Mouse (Mus musculus): Measurements from ENCODE around the gene Spef1.

DNA sequence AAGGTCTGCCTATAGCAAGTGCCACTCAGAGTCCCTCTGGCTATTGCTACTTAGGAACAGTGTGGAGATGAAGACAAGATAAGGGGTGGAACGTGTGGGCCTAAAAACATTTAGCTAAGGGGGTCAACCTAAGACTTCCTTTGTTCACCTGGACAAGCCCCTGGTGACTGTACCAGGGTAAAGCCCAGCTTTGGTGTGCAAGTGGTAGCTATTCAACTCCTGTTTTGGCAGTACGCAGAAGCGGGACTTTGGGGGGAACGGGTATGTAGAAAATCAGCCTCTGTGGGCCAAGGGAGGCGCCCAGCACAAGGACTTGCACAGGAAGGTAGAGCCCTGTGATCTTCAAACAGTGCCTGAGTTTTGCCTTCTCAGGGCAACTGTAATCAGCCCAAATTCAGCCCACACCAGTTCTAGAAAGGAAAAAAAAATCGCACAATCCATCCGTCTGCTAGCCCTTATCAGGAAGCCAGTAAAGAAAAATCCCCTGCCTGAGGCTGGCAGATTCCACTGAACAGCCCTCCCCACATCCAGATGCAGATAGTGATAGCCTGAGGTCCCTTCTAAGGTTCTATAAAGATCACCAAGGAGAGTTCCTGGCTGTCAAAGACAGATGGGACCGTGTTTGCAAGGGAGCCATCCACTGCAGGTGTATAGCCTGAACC is 18.6 kb upstream of the Spef1 start:
- TF ChIP-seq POLR2AphosphoS2 (IDR thresholded peaks at IDR 0.05; ENCODE audit: low read depth, low read length) = no peak
- no peak for TF ChIP-seq RCOR1 (conservative IDR thresholded peaks at IDR 0.05; ENCODE audit: low read depth, low read length)
- TF ChIP-seq CTCF (conservative IDR thresholded peaks at IDR 0.05 in 1 of 2, IDR thresholded peaks at IDR 0.05 in 1 of 2; ENCODE audit: low read depth in 2 of 2, low read length in 2 of 2) = no peak
- TF ChIP-seq POLR2A (IDR thresholded peaks at IDR 0.05; ENCODE audit: low read depth, low read length) = no peak
- no peak for TF ChIP-seq MAX (IDR thresholded peaks at IDR 0.05; ENCODE audit: low read length)
- no peak for TF ChIP-seq ZNF384 (IDR thresholded peaks at IDR 0.05; ENCODE audit: low read depth, low read length)
